Mouse (Mus musculus): Measurements from ENCODE around the gene Selenon. TPM values are rescaled to one million over a fixed set of nuclear protein-coding genes. Genes with fewer than 3 reads are reported as not detected.

Selenon gene
- total RNA-seq, 2 experiments from 2014 or later = 16.0 to 18.0 TPM

GRCm38 (mm10) chr4:134543261-134543660 is 8.7 kb downstream of the Selenon start:
- peak; percentile 90 to 93 for DNase-seq

- DNase-seq = no peak
Measured at GRCm38 (mm10) chr4:134542726-134543125, 9.2 kb downstream of the Selenon start.

GRCm38 (mm10) chr4:134538997-134539580 is 12.9 kb downstream of the Selenon start:
- no peak for DNase-seq

GRCm38 (mm10) chr4:134535787-134536151 is 16.2 kb downstream of the Selenon start:
- peak in 1 of 2 experiments; percentile 33 for DNase-seq

GRCm38 (mm10) chr4:134534932-134535786 is 16.8 kb downstream of the Selenon start, which contains the start of gene Mtfr1l:
Gene Mtfr1l, minus strand, starts transcription at chr4:134535387.
- DNase-seq = peak; percentile 97

GRCm38 (mm10) chr4:134534124-134534886 is 17.7 kb downstream of the Selenon start:
- peak in 1 of 2 experiments; percentile 56 for DNase-seq

GRCm38 (mm10) chr4:134533421-134533820 is 18.5 kb downstream of the Selenon start:
- no peak for DNase-seq

GRCm38 (mm10) chr4:134532928-134533327 is 19.0 kb downstream of the Selenon start:
- DNase-seq = no peak

GRCm38 (mm10) chr4:134526220-134526619 is 25.7 kb downstream of the Selenon start:
- DNase-seq = no peak

- no peak for DNase-seq
Measured at GRCm38 (mm10) chr4:134525806-134526205, 26.2 kb downstream of the Selenon start.

- DNase-seq = no peak
Measured at GRCm38 (mm10) chr4:134523447-134523846, 28.5 kb downstream of the Selenon start.

- peak in 1 of 2 experiments; percentile 44 for DNase-seq
Measured at GRCm38 (mm10) chr4:134519281-134519680, 32.7 kb downstream of the Selenon start.

- DNase-seq = no peak
Measured at GRCm38 (mm10) chr4:134518541-134518940, 33.4 kb downstream of the Selenon start.

- DNase-seq = no peak
Measured at GRCm38 (mm10) chr4:134517719-134518118, 34.2 kb downstream of the Selenon start.

GRCm38 (mm10) chr4:134516981-134517380 is 35.0 kb downstream of the Selenon start:
- DNase-seq = no peak

- no peak for DNase-seq
Measured at GRCm38 (mm10) chr4:134515614-134516013, 36.4 kb downstream of the Selenon start.

- DNase-seq = no peak
Measured at GRCm38 (mm10) chr4:134514309-134514930, 37.5 kb downstream of the Selenon start.

GRCm38 (mm10) chr4:134512798-134513197 is 39.2 kb downstream of the Selenon start:
- no peak for DNase-seq

- no peak for DNase-seq
Measured at GRCm38 (mm10) chr4:134511730-134512129, 40.2 kb downstream of the Selenon start.

- DNase-seq = peak; percentile 77 to 80
Measured at GRCm38 (mm10) chr4:134510845-134511411, 41.0 kb downstream of the Selenon start, which contains the start of gene Aunip. Gene Aunip, plus strand, starts transcription at chr4:134510999.

- DNase-seq = no peak
Measured at GRCm38 (mm10) chr4:134510396-134510795, 41.6 kb downstream of the Selenon start.

- DNase-seq = no peak
Measured at GRCm38 (mm10) chr4:134506713-134507112, 45.3 kb downstream of the Selenon start.

Measured in layer of hippocampus, postnatal 36 days (tissue).